Mouse (Mus musculus): ENCODE results near the gene Cep44.

Gene Cep44

GRCm38 (mm10) chr8:56550558-56551360 is at the start of gene Cep44, which contains the start of gene Fbxo8:
TSS of gene Cep44 (minus strand) at chr8:56551047.
TSS of gene Fbxo8 (plus strand) at chr8:56551090.
- DNase-seq (ENCODE audit: low read depth, low spot score), result peak; percentile 92
- H3K27me3 ChIP-seq (ENCODE audit: control insufficient read depth, insufficient read depth, low read length, poor library complexity, severe bottlenecking), result no peaks in the 10 kb centered on the region
- 0 out of 2 replicates have a peak, but pooled peaks cover 1% of the 10 kb centered on the region for H3K36me3 ChIP-seq (ENCODE audit: control insufficient read depth, insufficient read depth, low read length, poor library complexity, severe bottlenecking)

DNA sequence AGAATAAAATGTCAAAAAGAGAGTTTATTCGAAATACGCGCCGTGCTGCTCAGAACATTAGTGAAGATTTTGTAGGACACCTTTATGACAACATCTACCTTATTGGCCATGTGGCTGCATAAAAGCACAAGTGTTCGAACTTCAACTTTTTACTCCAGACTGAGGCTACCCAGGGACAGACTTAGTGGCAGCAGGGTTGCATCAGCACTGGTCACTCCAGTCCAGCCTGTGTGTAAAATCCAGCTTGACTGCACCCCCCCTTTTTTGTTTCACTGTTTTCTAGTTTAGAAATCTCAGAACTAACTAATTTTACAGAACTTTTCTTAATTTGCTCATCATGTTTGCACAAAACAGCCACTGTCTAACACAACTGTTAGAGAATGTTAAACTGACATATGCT is 40.7 kb upstream of the Cep44 start:
- peaks cover 3% of the 10 kb centered on the region; the same call in 1 of the 2 replicates for H3K36me3 ChIP-seq (ENCODE audit: control insufficient read depth, insufficient read depth, low read length, poor library complexity, severe bottlenecking)
- DNase-seq (ENCODE audit: low read depth, low spot score), result no peak

DNA sequence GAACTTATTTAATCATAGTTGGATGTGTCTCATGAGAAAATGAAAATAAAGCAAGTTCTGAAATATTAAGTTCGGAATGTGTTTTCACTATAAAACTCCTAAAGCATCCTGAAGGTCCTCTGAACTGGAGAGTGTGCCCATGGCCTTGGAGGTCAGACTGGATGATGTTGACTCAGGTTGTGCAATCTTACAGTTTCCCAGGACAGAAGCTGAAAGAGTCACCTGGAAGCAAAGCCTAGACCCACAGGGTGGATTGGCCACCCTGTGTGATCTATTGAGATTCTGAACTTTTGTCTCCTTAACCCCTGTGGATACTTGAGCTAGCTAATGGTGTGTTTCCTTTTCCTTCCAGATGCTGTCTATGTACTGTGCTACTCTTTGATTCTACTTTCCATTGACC is 40.2 kb upstream of the Cep44 start:
- Histone ChIP-seq H3K27me3 (ENCODE audit: control insufficient read depth, insufficient read depth, low read length, poor library complexity, severe bottlenecking) (no peaks in the 10 kb centered on the region), H3K36me3 (ENCODE audit: control insufficient read depth, insufficient read depth, low read length, poor library complexity, severe bottlenecking) (peaks cover 3% of the 10 kb centered on the region; the same call in 1 of the 2 replicates)
- DNase-seq (ENCODE audit: low read depth, low spot score), result no peak

More for the DNA sequence above, 40.7 kb upstream of the Cep44 start:
- H3K27me3 ChIP-seq (ENCODE audit: control insufficient read depth, insufficient read depth, low read length, poor library complexity, severe bottlenecking), result no peaks in the 10 kb centered on the region

- Histone ChIP-seq H3K36me3 (ENCODE audit: control insufficient read depth, insufficient read depth, low read length, poor library complexity, severe bottlenecking) (peaks cover 2% of the 10 kb centered on the region; the same call in 1 of the 2 replicates), H3K27me3 (ENCODE audit: control insufficient read depth, insufficient read depth, low read length, poor library complexity, severe bottlenecking) (no peaks in the 10 kb centered on the region)
- DNase-seq (ENCODE audit: low read depth, low spot score), result no peak
These were observed 38.2 kb upstream of the Cep44 start for GRCm38 (mm10) chr8:56589004-56589403.

DNA sequence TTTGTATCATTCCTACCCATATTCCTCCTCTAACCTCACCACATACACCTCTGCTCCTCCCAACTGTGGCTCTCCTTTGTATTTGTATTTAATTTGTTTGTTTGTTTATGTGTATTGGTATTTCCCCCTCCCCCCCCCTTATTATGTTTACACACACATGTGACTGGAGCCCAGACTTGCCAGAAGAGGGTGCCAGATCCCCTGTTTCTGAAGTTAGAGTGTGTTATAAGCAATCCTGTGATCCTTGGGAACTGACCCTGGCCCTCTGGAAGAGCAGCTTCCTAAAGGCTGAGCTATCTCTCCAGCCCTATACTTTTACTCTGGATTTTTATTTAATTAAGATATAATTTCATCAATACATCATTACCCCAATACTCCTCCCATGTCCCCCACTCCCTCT is 32.0 kb upstream of the Cep44 start:
- peak; percentile 3 for DNase-seq (ENCODE audit: low read depth, low spot score)
- Histone ChIP-seq H3K36me3 (ENCODE audit: control insufficient read depth, insufficient read depth, low read length, poor library complexity, severe bottlenecking) (peaks cover 5% of the 10 kb centered on the region; the same call in 1 of the 2 replicates), H3K27me3 (ENCODE audit: control insufficient read depth, insufficient read depth, low read length, poor library complexity, severe bottlenecking) (no peaks in the 10 kb centered on the region)

DNA sequence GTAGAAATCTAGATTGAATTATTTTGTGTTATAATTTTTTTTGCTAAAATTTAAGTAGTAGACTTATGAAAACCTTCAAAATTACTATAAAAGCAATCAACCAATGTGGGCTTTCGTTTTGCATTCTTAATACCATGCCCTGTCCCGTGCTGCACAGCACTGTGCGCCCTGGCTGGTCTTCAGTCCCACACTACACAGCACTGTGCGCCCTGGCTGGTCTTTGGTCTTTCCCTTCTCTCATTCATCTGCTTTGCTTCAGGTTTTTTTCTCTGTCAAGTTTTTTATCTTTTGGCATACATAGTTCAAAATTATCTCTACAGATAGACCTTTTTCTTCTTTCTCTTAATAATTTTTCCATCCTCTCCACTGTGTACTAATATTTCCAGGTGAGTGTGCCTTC is 30.1 kb upstream of the Cep44 start:
- H3K36me3 ChIP-seq (ENCODE audit: control insufficient read depth, insufficient read depth, low read length, poor library complexity, severe bottlenecking), result peaks cover 3% of the 10 kb centered on the region; the same call in 1 of the 2 replicates
- H3K27me3 ChIP-seq (ENCODE audit: control insufficient read depth, insufficient read depth, low read length, poor library complexity, severe bottlenecking), result no peaks in the 10 kb centered on the region
- DNase-seq (ENCODE audit: low read depth, low spot score), result no peak

- no peak for DNase-seq (ENCODE audit: low read depth, low spot score)
- H3K27me3 ChIP-seq (ENCODE audit: control insufficient read depth, insufficient read depth, low read length, poor library complexity, severe bottlenecking), result no peaks in the 10 kb centered on the region
These were observed 16.0 kb upstream of the Cep44 start for GRCm38 (mm10) chr8:56566856-56567255.

DNA sequence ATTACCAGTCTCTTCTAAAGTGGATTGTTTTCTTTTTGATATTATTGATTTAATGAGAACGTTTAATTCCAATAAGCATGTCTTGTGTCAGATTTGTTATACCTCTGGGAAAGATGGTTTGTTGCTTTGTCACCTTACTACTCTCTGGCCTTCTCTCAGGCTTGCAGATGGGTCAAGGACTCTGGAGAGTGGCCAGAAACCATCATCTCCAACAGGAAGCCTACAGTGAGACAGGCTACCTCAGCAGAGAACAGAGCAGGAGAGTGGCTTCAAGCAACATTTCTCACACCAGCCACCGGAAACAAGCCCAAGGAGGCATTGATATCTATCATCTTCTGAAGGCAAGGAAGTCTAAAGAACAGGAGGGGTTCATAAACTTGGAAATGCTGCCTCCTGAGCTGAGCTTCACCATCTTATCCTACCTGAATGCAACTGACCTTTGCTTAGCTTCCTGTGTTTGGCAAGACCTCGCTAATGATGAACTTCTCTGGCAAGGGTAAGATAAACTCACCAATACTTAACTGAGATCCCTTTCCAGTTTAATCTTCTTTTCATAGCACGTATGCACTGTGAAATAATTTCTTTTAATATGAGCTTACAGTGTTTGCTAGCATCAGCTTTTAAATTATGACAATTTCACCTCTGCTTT is 13.7 kb upstream of the Cep44 start:
- H3K36me3 ChIP-seq (ENCODE audit: control insufficient read depth, insufficient read depth, low read length, poor library complexity, severe bottlenecking), result no peaks in the 10 kb centered on the region
- DNase-seq (ENCODE audit: low read depth, low spot score), result no peak
- no peaks in the 10 kb centered on the region for H3K27me3 ChIP-seq (ENCODE audit: control insufficient read depth, insufficient read depth, low read length, poor library complexity, severe bottlenecking)

More at GRCm38 (mm10) chr8:56566856-56567255, 16.0 kb upstream of the Cep44 start:
- no peaks in the 10 kb centered on the region for H3K36me3 ChIP-seq (ENCODE audit: control insufficient read depth, insufficient read depth, low read length, poor library complexity, severe bottlenecking)

DNA sequence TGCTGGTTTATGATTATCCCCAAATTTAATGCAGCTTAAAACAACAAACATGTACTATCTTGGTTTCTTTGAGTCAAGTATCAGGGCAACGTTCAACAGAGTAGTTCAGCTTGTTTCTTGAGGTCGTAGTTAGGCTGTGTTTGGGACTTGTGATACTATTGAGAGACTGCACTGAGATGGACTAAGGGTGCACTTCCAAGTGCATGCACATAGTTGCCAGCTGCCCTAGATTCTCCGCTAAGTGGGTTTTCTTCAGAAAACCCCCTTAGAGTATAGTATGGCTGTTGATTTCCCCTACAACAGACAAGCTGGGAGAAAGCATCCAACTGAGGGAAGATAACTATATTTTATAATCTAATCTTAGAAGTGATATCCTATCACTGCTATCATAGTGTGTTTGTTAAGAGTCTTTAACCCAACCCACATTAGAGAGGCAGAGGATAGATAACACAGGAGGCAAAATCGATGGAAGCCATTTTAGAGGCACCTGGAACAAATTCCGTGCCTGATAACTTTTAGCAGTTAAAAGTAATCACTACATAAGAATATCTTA is 1.8 kb upstream of the Cep44 start:
- DNase-seq (ENCODE audit: low read depth, low spot score), result no peak
- H3K27me3 ChIP-seq (ENCODE audit: control insufficient read depth, insufficient read depth, low read length, poor library complexity, severe bottlenecking), result no peaks in the 10 kb centered on the region
- no peaks in the 10 kb centered on the region for H3K36me3 ChIP-seq (ENCODE audit: control insufficient read depth, insufficient read depth, low read length, poor library complexity, severe bottlenecking)

GRCm38 (mm10) chr8:56552045-56552444 is 1.2 kb upstream of the Cep44 start:
- DNase-seq (ENCODE audit: low read depth, low spot score), result no peak
- H3K36me3 ChIP-seq (ENCODE audit: control insufficient read depth, insufficient read depth, low read length, poor library complexity, severe bottlenecking), result no peaks in the 10 kb centered on the region
- H3K27me3 ChIP-seq (ENCODE audit: control insufficient read depth, insufficient read depth, low read length, poor library complexity, severe bottlenecking), result no peaks in the 10 kb centered on the region

DNA sequence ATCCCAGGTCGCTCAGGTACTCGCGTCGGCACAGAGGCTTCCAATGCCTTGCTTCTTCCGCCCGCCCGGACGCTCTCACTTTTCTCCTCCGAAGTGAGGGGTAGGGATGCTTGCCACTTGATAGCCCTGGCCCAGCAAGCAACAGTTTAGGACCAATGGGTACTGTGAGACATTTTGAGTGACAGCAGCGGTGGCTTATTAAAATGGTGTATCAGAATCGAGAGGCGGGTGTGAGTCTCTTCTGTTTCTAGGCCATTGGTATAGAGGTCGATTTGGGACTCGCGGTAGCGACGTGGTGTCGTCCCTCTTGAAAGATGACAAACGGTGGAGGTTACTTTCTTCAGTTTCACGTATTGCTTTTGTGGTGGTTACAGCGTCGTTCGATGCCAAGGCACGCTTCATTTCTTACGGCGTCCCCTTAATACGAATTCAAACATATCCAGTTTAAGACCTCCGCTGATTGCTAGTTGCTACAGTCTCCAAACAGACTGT is 560 bp upstream of the Cep44 start:
- Histone ChIP-seq H3K27me3 (ENCODE audit: control insufficient read depth, insufficient read depth, low read length, poor library complexity, severe bottlenecking) (no peaks in the 10 kb centered on the region), H3K36me3 (ENCODE audit: control insufficient read depth, insufficient read depth, low read length, poor library complexity, severe bottlenecking) (no peaks in the 10 kb centered on the region)
- peak; percentile 95 for DNase-seq (ENCODE audit: low read depth, low spot score)

GRCm38 (mm10) chr8:56547866-56548265 is 3.0 kb downstream of the Cep44 start:
- no peak for DNase-seq (ENCODE audit: low read depth, low spot score)
- Histone ChIP-seq H3K36me3 (ENCODE audit: control insufficient read depth, insufficient read depth, low read length, poor library complexity, severe bottlenecking) (0 out of 2 replicates have a peak, but pooled peaks cover 2% of the 10 kb centered on the region), H3K27me3 (ENCODE audit: control insufficient read depth, insufficient read depth, low read length, poor library complexity, severe bottlenecking) (no peaks in the 10 kb centered on the region)

GRCm38 (mm10) chr8:56540706-56541105 is 10.1 kb downstream of the Cep44 start:
- Histone ChIP-seq H3K27me3 (ENCODE audit: control insufficient read depth, insufficient read depth, low read length, poor library complexity, severe bottlenecking) (no peaks in the 10 kb centered on the region), H3K36me3 (ENCODE audit: control insufficient read depth, insufficient read depth, low read length, poor library complexity, severe bottlenecking) (peaks cover 9% of the 10 kb centered on the region; the same call in 1 of the 2 replicates)
- no peak for DNase-seq (ENCODE audit: low read depth, low spot score)

DNA sequence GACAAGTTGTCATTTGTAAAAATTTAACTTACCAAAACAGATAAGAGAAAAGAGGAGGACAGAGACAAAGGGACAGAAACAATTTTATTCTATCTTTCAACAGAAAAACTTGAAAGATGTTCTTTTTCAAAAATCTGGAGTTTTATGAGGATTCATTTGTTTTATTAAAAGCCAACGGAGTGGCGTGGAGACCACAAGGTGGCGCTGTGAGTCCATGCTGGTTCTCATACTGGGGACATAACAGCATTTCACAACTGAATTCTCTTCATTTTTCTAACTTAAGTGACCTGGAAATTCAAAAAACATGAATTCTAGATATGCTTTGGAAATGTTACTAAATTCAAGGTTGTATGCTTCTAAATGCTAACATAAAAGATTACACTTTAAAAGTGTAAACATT is 20.5 kb downstream of the Cep44 start:
- Histone ChIP-seq H3K27me3 (ENCODE audit: control insufficient read depth, insufficient read depth, low read length, poor library complexity, severe bottlenecking) (no peaks in the 10 kb centered on the region), H3K36me3 (ENCODE audit: control insufficient read depth, insufficient read depth, low read length, poor library complexity, severe bottlenecking) (peaks cover 6% of the 10 kb centered on the region; the same call in 1 of the 2 replicates)
- DNase-seq (ENCODE audit: low read depth, low spot score), result peak; percentile 73

- Histone ChIP-seq H3K27me3 (ENCODE audit: control insufficient read depth, insufficient read depth, low read length, poor library complexity, severe bottlenecking) (no peaks in the 10 kb centered on the region), H3K36me3 (ENCODE audit: control insufficient read depth, insufficient read depth, low read length, poor library complexity, severe bottlenecking) (peaks cover 6% of the 10 kb centered on the region; the same call in 1 of the 2 replicates)
- DNase-seq (ENCODE audit: low read depth, low spot score), result no peak
These were observed 22.0 kb downstream of the Cep44 start for GRCm38 (mm10) chr8:56528869-56529268.

Measured in splenic B cell, adult 2 months (primary cell).